Mouse (Mus musculus) embryonic facial prominence, embryonic 12.5 days (tissue): ENCODE measurements around the gene Mmgt1. TPM values are rescaled to one million over a fixed set of nuclear protein-coding genes. Genes with fewer than 3 reads are reported as not detected.

Source experiments
- ATAC-seq: fragments of 200-750 bp; cut with Nextera tagmentation; 2 replicates; pipeline ENCODE4 v1.8.0; 2017; ENCODE audit not compliant: insufficient number of reproducible peaks, insufficient read depth, low FRiP score, low TSS enrichment
- H3K27ac ChIP-seq: fragments of 300-500 bp; sonication (generic); 2 replicates; pipeline ENCODE4 v1.5.1; 2016; ENCODE audit warnings: mild to moderate bottlenecking
- H3K27me3 ChIP-seq: fragments of 300-500 bp; sonication (generic); 2 replicates; pipeline ENCODE4 v1.6.1; 2016; ENCODE audit warnings: mild to moderate bottlenecking, moderate library complexity
- H3K36me3 ChIP-seq: fragments of 300-500 bp; sonication (generic); 2 replicates; pipeline ENCODE4 v1.6.1; 2016; ENCODE audit warnings: mild to moderate bottlenecking
- H3K4me1 ChIP-seq: fragments of 300-500 bp; sonication (generic); 2 replicates; pipeline ENCODE4 v1.6.1; 2016
- H3K4me2 ChIP-seq: fragments of 300-500 bp; sonication (generic); replicated peaks from 2 replicates; pipeline ENCODE4 v1.6.1; 2016; ENCODE audit warnings: mild to moderate bottlenecking, moderate library complexity
- H3K4me3 ChIP-seq: fragments of 300-500 bp; sonication (generic); 2 replicates; pipeline ENCODE4 v1.5.1; 2016; ENCODE audit warnings: mild to moderate bottlenecking
- H3K9ac ChIP-seq: fragments of 300-500 bp; sonication (generic); 2 replicates; pipeline ENCODE4 v1.6.1; 2016; ENCODE audit warnings: mild to moderate bottlenecking, moderate library complexity
- H3K9me3 ChIP-seq: fragments of 300-500 bp; sonication (generic); 2 replicates; pipeline ENCODE4 v1.6.1; 2016; ENCODE audit warnings: mild to moderate bottlenecking, moderate library complexity
- WGBS: fragments of 180-500 bp; shearing (Covaris S2); methylation state at CpG from one replicate; pipeline ENCODE4 v1.1.7; 2016; 5-methylcytosine and 5-hydroxymethylcytosine counted together
- polyA plus RNA-seq: library from polyadenylated mRNA; unstranded; fragments of >200 nt; fragmentation: Nextera tagmentation; extraction: Ambion mirVana; gene quantifications from 2 replicates; pipeline ENCODE4 v1.2.1, GENCODE M21; 2016

Mmgt1 gene
- 28.1 and 29.0 TPM in 2 replicates for polyA plus RNA-seq

GRCm38 (mm10) chrX:56597887-56598640, at the start of gene Mmgt1:
Gene Mmgt1 (minus strand): TSS chrX:56598069.
- no peaks in the 10 kb centered on the region for H3K9me3 ChIP-seq
- H3K4me1 ChIP-seq, result no peaks in the 10 kb centered on the region
- no peaks in the 10 kb centered on the region for H3K36me3 ChIP-seq
- H3K4me2 ChIP-seq, result peak within 1 kb of the TSS; percentile 53
- ATAC-seq, result peak; percentile 98
- H3K9ac ChIP-seq, result peak within 1 kb of the TSS; percentile 67
- H3K4me3 ChIP-seq, result peak within 1 kb of the TSS; percentile 60
- H3K27me3 ChIP-seq, result no peaks in the 10 kb centered on the region
- WGBS, result 19% methylated on average over 44 of the region's 44 CpGs
- H3K27ac ChIP-seq, result peak within 1 kb of the TSS; percentile 61; the same call in 1 of the 2 replicates

- no peak overlapping the region for H3K27ac ChIP-seq
- WGBS, result 14% methylated on average over 1 of the region's 1 CpGs
- no peaks in the 10 kb centered on the region for H3K4me1 ChIP-seq
- no peak overlapping the region for H3K4me2 ChIP-seq
- no peak overlapping the region for H3K9ac ChIP-seq
- H3K9me3 ChIP-seq, result no peaks in the 10 kb centered on the region
- no peaks in the 10 kb centered on the region for H3K36me3 ChIP-seq
- ATAC-seq, result no peak
- no peak overlapping the region for H3K4me3 ChIP-seq
- no peaks in the 10 kb centered on the region for H3K27me3 ChIP-seq
Measured at GRCm38 (mm10) chrX:56640066-56640465, 42.2 kb upstream of the Mmgt1 start.

GRCm38 (mm10) chrX:56636185-56636584, 38.3 kb upstream of the Mmgt1 start:
- WGBS, result 84% methylated on average over 5 of the region's 5 CpGs
- Histone ChIP-seq H3K36me3 (no peaks in the 10 kb centered on the region), H3K4me2 (no peak overlapping the region), H3K4me1 (no peaks in the 10 kb centered on the region), H3K27me3 (no peaks in the 10 kb centered on the region), H3K4me3 (no peak overlapping the region), H3K27ac (no peak overlapping the region), H3K9me3 (no peaks in the 10 kb centered on the region), H3K9ac (no peak overlapping the region)
- no peak for ATAC-seq

GRCm38 (mm10) chrX:56615236-56615635, 17.4 kb upstream of the Mmgt1 start:
- ATAC-seq, result no peak
- no peak overlapping the region for H3K4me3 ChIP-seq
- H3K9ac ChIP-seq, result no peak overlapping the region
- H3K27me3 ChIP-seq, result no peaks in the 10 kb centered on the region
- H3K27ac ChIP-seq, result no peak overlapping the region
- no peak overlapping the region for H3K4me2 ChIP-seq
- 83% methylated on average over 2 of the region's 2 CpGs for WGBS
- no peaks in the 10 kb centered on the region for H3K36me3 ChIP-seq
- H3K9me3 ChIP-seq, result no peaks in the 10 kb centered on the region
- 0 out of 2 replicates have a peak, but pooled peaks cover 4% of the 10 kb centered on the region for H3K4me1 ChIP-seq

DNA sequence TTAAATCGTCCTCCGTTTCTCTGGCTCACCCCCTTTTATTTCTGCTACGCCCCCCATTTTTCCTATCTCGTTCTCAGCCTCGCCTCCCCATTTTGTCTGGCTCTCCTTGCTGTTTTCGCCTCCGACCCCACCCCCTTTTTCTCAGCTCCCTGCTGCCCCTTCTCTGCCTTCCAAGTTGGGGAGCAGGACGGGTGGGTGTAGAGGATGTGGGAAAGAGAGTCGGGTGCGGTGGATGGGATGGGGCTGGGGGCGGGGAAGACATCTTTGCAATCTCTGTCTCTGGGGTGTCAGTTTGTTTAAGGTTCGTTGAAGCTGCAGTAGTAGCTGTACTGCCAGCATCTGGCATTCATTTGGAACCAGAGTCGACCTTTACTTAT, 12.4 kb upstream of the Mmgt1 start:
- Histone ChIP-seq H3K4me1 (0 out of 2 replicates have a peak, but pooled peaks cover 4% of the 10 kb centered on the region), H3K9me3 (no peaks in the 10 kb centered on the region), H3K9ac (peak overlapping the region; percentile 65; the same call in 1 of the 2 replicates), H3K36me3 (no peaks in the 10 kb centered on the region), H3K4me3 (peak overlapping the region; percentile 51), H3K27me3 (no peaks in the 10 kb centered on the region), H3K4me2 (peak overlapping the region; percentile 56), H3K27ac (peak overlapping the region; percentile 63)
- ATAC-seq, result no peak
- 23% methylated on average over 13 of the region's 13 CpGs for WGBS

GRCm38 (mm10) chrX:56609623-56610317, 11.9 kb upstream of the Mmgt1 start, which contains the start of gene Slc9a6:
Gene Slc9a6 (plus strand): TSS chrX:56609757.
- Histone ChIP-seq H3K9me3 (no peaks in the 10 kb centered on the region), H3K4me1 (0 out of 2 replicates have a peak, but pooled peaks cover 4% of the 10 kb centered on the region), H3K27ac (peak within 1 kb of the TSS; percentile 63), H3K9ac (peak within 1 kb of the TSS; percentile 65), H3K27me3 (no peaks in the 10 kb centered on the region), H3K36me3 (no peaks in the 10 kb centered on the region), H3K4me3 (peak within 1 kb of the TSS; percentile 51), H3K4me2 (peak within 1 kb of the TSS; percentile 56)
- 20% methylated on average over 43 of the region's 50 CpGs for WGBS
- peak; percentile 93 for ATAC-seq

- ATAC-seq, result no peak
- Histone ChIP-seq H3K9me3 (no peaks in the 10 kb centered on the region), H3K36me3 (no peaks in the 10 kb centered on the region), H3K9ac (no peak overlapping the region), H3K4me2 (peak overlapping the region; percentile 56), H3K4me3 (peak overlapping the region; percentile 51), H3K4me1 (0 out of 2 replicates have a peak, but pooled peaks cover 4% of the 10 kb centered on the region), H3K27ac (no peak overlapping the region), H3K27me3 (no peaks in the 10 kb centered on the region)
- WGBS, result 27% methylated on average over 7 of the region's 7 CpGs
Measured at GRCm38 (mm10) chrX:56609285-56609622, 11.4 kb upstream of the Mmgt1 start.

GRCm38 (mm10) chrX:56607032-56607710, 9.3 kb upstream of the Mmgt1 start:
- H3K36me3 ChIP-seq, result no peaks in the 10 kb centered on the region
- no peak for ATAC-seq
- H3K27me3 ChIP-seq, result no peaks in the 10 kb centered on the region
- no peak overlapping the region for H3K27ac ChIP-seq
- 72% methylated on average over 7 of the region's 7 CpGs for WGBS
- no peaks in the 10 kb centered on the region for H3K9me3 ChIP-seq
- no peak overlapping the region for H3K4me3 ChIP-seq
- 0 out of 2 replicates have a peak, but pooled peaks cover 4% of the 10 kb centered on the region for H3K4me1 ChIP-seq
- no peak overlapping the region for H3K9ac ChIP-seq
- no peak overlapping the region for H3K4me2 ChIP-seq

DNA sequence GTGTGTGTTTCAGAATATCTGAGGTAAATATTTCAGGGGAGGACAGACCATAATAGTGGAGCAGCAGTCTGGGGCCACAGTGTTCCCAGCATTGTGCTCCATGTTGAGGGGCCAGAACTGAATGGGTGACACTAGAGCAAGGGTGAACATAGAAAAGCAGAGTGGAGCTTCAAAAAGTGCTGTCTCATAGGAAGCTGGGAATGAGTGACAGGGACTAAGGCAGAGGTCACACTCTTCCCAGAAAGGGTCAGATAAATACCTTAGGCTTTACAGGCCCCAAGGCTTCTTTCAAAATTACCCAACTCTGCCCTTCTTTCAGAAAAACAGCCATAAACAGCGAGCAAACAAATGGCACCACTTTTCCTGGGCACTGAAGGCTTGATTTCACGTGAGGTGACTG, 8.7 kb upstream of the Mmgt1 start:
- Histone ChIP-seq H3K9ac (no peak overlapping the region), H3K27me3 (no peaks in the 10 kb centered on the region), H3K4me1 (0 out of 2 replicates have a peak, but pooled peaks cover 4% of the 10 kb centered on the region), H3K27ac (no peak overlapping the region), H3K36me3 (no peaks in the 10 kb centered on the region), H3K9me3 (no peaks in the 10 kb centered on the region), H3K4me3 (no peak overlapping the region), H3K4me2 (no peak overlapping the region)
- 55% methylated on average over 2 of the region's 2 CpGs for WGBS
- no peak for ATAC-seq

DNA sequence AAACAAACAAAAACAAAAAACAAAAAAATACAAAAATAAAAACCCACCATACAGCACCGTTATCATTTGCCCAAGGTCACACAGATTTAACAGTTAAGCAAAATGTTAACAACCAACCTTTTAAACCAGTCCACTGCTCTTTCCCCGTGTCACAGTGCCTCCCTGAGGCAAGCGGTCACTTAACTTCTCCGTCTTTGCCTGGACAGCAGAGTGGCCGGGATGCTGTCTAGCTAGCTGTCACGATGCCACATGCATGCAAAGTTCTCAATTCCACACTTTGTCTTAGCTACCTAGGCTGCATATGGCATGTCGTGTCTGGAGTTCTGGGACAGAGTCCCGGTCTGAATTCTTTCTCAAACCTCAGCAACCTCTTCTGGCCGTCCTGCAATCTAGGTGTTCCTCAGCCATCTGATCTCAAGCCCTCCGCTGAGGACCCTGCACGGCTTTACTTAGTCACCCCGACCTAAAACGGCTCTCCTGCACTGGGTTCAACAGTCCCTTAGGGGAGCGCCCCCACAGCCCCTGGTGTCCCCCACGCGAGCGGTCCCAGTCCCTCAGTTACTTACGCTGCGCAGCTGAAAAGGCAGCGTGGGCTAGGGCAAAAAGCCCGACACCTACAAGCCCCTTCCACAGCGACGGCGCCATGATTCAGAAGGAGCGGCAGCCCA, 516 bp downstream of the Mmgt1 start:
- Histone ChIP-seq H3K4me2 (peak overlapping the region; percentile 53), H3K9me3 (no peaks in the 10 kb centered on the region), H3K27me3 (no peaks in the 10 kb centered on the region), H3K9ac (peak overlapping the region; percentile 67), H3K4me1 (no peaks in the 10 kb centered on the region), H3K36me3 (no peaks in the 10 kb centered on the region), H3K4me3 (peak overlapping the region; percentile 60), H3K27ac (peak overlapping the region; percentile 61; the same call in 1 of the 2 replicates)
- ATAC-seq, result peak; percentile 72
- 27% methylated on average over 25 of the region's 25 CpGs for WGBS

GRCm38 (mm10) chrX:56578200-56578599, 19.7 kb downstream of the Mmgt1 start:
- no peaks in the 10 kb centered on the region for H3K9me3 ChIP-seq
- no peaks in the 10 kb centered on the region for H3K36me3 ChIP-seq
- no peaks in the 10 kb centered on the region for H3K27me3 ChIP-seq
- H3K4me3 ChIP-seq, result no peak overlapping the region
- no peak overlapping the region for H3K9ac ChIP-seq
- H3K27ac ChIP-seq, result no peak overlapping the region
- H3K4me2 ChIP-seq, result no peak overlapping the region
- no peak for ATAC-seq
- WGBS, result 78% methylated on average over 2 of the region's 2 CpGs
- no peaks in the 10 kb centered on the region for H3K4me1 ChIP-seq
